Mouse (Mus musculus) cerebellum, adult 2 months (tissue): ENCODE data around the gene Ldb1. TPM values are rescaled to one million over a fixed set of nuclear protein-coding genes. Genes with fewer than 3 reads are reported as not detected.

Source experiments
- DNase-seq, 2 experiments: peaks; one replicate each; pipeline ENCODE4 v3.0.0; 2021
- H3K27ac ChIP-seq: fragments of 200-500 bp; 2 replicates; pipeline ENCODE4 v1.5.1; 2012; ENCODE audit warnings: low read length, control low read depth, inconsistent platforms; ENCODE audit not compliant: insufficient read depth
- H3K27me3 ChIP-seq: fragments of 200-500 bp; 2 replicates; pipeline ENCODE4 v1.6.1; 2012; ENCODE audit warnings: inconsistent platforms, mild to moderate bottlenecking, low read length, moderate library complexity; ENCODE audit not compliant: control insufficient read depth, insufficient read depth
- H3K4me1 ChIP-seq: fragments of 200-500 bp; 2 replicates; pipeline ENCODE4 v1.6.1; 2011; ENCODE audit warnings: low read length; ENCODE audit not compliant: control insufficient read depth, insufficient read depth
- H3K4me3 ChIP-seq: fragments of 200-500 bp; replicated peaks from 2 replicates; pipeline ENCODE3; 2011; ENCODE audit warnings: mild to moderate bottlenecking, low read depth, low read length, control low read depth; ENCODE audit not compliant: insufficient read depth
- CTCF ChIP-seq: fragments of 200-500 bp; IDR thresholded peaks from 2 replicates; pipeline ENCODE4 v1.5.1; 2011; ENCODE audit warnings: low read depth, mild to moderate bottlenecking, control low read depth, low read length, moderate library complexity, borderline replicate concordance; ENCODE audit not compliant: insufficient read depth
- POLR2A ChIP-seq: fragments of 200-500 bp; IDR thresholded peaks from 2 replicates; pipeline ENCODE4 v1.6.1; 2011; ENCODE audit warnings: low read length, control low read depth, borderline replicate concordance; ENCODE audit not compliant: insufficient read depth
- WGBS: fragments of 180-500 bp; shearing (Covaris S2); methylation state at CpG from one replicate; pipeline ENCODE4 v1.1.7; 2018; 5-methylcytosine and 5-hydroxymethylcytosine counted together
- polyA plus RNA-seq: library from polyadenylated mRNA; depleted of rRNA; stranded (reverse); fragments of >200 nt; gene quantifications from 2 replicates; pipeline ENCODE4 v1.2.3, GENCODE M21; 2012; rRNA removed

Gene Ldb1
- polyA plus RNA-seq, result 159 and 169 TPM in 2 replicates

DNA sequence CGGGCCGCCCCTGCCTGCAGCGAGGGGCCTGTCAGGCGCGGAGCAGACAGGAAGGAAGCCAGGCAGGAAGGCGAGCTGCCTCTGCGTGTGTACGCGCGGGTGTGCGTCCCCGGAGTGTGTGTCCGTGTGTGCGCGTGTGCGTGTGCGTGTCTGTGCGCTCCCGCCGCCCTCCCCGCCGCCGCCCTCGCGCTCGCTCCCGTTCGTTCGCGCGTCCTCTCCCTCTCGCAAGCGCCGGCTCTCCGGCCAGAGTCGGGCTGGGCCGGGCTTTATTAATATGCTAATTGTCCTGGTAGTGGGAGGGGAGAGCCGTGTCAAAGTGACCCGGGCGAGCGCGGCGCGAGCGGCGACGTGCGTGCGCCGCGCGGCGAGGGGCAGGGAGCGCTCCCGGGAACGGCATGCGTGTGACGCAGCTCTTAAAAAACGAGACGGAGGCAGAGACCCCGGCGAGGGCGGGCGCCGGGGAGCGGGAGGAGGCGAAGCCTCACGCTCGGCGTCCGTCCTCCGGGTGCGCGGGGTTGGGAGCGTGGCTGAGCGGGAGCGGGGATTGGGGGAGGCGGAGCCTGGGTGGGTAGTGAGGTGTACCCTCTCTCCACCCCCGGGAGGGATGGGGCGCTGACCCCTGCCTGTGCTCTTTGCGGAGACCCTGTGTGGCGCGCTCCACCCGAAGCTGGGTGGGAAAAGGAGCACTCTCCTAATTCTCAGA, at the start of gene Ldb1:
Gene Ldb1, minus strand, starts transcription at position 222 of the 703 bp plus-strand sequence.
- H3K4me3 ChIP-seq, result peak within 1 kb of the TSS; percentile 86
- H3K27me3 ChIP-seq, result no peaks in the 10 kb centered on the region
- WGBS, result under 1% methylated on average over 80 of the region's 84 CpGs
- H3K27ac ChIP-seq, result peak within 1 kb of the TSS; percentile 95
- peaks cover 15% of the 10 kb centered on the region; the same call in 1 of the 2 replicates for H3K4me1 ChIP-seq
- TF ChIP-seq CTCF (no peak), POLR2A (peak; percentile 61)
- DNase-seq, result peak; percentile 92 to 94

DNA sequence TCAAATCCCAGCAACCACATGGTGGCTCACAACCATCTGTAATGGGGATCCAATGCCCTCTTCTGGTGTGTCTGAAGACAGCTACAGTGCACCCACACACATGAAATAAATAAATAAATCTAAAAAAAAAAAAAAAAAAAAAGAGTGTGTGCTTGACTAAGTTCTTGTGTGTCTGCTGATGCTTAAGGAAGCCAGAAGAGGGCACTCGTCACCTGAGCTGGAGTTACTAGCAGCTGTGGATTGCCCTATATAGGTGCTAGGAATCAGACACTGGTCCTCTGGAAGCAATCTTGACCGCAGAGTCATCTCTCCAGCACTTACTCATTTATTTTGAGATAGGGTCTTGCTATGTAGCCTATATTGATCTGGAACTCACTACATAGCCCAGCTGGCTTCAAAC, 49.1 kb upstream of the Ldb1 start:
- Histone ChIP-seq H3K27ac (no peak overlapping the region), H3K4me1 (no peaks in the 10 kb centered on the region), H3K27me3 (no peaks in the 10 kb centered on the region), H3K4me3 (no peak overlapping the region)
- TF ChIP-seq POLR2A, result no peak
- no peak for TF ChIP-seq CTCF
- DNase-seq, result no peak
- 97% methylated on average over 2 of the region's 2 CpGs for WGBS

DNA sequence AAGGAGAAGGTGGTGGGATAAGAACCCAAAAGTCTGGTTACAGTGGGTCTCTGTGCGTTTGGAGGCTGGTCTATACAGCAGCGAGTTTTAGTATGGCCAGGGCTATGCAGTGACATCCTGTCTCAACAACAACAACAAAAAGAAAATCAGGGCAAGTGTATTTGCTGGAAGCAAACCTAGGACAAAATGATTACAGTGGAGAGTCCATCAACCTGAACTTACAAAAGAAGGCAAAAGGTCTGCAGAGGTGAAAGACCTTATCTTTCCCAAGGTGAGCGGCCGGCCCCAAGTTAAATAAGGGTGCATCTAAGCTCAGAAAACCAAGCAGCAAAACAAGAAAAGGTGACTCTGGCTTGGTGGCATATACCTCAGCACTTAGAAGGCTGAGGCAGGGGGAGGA, 46.6 kb upstream of the Ldb1 start:
- H3K27ac ChIP-seq, result no peak overlapping the region
- peaks cover 5% of the 10 kb centered on the region; the same call in 1 of the 2 replicates for H3K4me1 ChIP-seq
- TF ChIP-seq CTCF (no peak), POLR2A (no peak)
- H3K27me3 ChIP-seq, result no peaks in the 10 kb centered on the region
- DNase-seq, result no peak
- H3K4me3 ChIP-seq, result no peak overlapping the region
- whole genome bisulfite sequencing, result 93% methylated on average over 4 of the region's 4 CpGs

DNA sequence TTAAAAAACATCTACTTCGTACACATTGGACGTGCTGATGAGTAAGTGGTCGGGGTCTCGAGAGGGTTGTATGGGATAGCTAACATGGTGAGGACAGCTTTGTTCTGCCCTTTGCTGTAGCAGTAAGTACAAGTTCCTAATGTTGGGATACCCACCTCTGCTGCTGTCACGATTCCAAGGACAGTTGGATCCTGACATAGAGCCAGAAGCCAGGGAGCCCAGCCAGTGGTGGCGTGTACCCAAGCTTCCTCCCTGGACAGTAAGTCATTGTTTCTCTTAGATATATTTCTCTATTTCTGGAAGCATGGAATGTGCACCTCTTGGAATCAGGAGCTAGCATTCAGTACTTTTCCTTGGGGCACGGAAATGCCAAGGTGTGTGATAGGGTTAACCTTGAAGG, 42.9 kb upstream of the Ldb1 start:
- TF ChIP-seq CTCF, result no peak
- TF ChIP-seq POLR2A, result no peak
- Histone ChIP-seq H3K4me1 (peaks cover 5% of the 10 kb centered on the region; the same call in 1 of the 2 replicates), H3K27me3 (no peaks in the 10 kb centered on the region), H3K4me3 (no peak overlapping the region), H3K27ac (no peak overlapping the region)
- 27% methylated on average over 7 of the region's 7 CpGs for WGBS
- peak; percentile 34 to 42 for DNase-seq

DNA sequence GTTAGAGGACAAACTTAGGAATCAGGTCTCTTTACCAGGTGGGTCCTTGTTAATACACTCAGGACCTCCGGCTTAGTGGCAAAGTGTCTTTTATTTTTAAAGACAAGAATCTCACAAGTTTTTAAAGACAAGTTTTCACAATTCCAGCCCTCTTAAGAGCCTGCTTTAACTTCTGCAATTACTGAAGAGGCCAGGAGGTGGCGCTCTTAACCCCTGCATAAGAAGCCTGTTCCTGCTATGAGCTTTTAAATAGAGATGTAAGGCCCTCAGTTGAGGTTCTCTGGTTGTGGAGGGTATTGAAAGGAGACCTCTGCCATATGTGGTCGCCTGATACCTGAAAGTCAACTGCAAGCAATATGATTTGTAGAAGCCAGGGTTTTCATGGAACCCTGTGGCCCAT, 41.3 kb upstream of the Ldb1 start:
- no peak for TF ChIP-seq POLR2A
- TF ChIP-seq CTCF, result peak; percentile 51; the same call in 1 of the 2 replicates
- no peak overlapping the region for H3K27ac ChIP-seq
- 48% methylated on average over 3 of the region's 3 CpGs for WGBS
- DNase-seq, result peak; percentile 24 to 52
- no peak overlapping the region for H3K4me3 ChIP-seq
- H3K4me1 ChIP-seq, result peaks cover 5% of the 10 kb centered on the region; the same call in 1 of the 2 replicates
- no peaks in the 10 kb centered on the region for H3K27me3 ChIP-seq

DNA sequence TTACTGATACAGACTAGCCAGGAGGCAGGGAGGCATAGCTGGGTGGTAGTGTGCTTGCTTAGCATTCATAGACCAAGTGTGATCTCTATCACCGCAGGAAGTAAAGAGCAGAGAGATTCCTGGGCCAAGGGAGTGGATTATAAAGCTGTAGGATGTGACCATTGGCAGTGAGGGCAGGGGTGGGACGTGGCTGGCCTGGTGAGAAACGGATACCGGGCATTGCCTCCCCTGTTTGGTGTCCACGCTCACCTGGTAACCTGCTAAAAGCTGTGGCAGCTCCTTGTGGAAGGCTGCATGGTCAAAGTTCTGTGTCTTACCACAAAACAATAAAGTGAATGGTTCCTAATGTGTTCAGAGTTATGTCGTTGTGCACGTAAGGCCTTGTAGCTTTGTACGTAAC, 40.2 kb upstream of the Ldb1 start:
- DNase-seq, result no peak
- no peak for TF ChIP-seq POLR2A
- TF ChIP-seq CTCF, result no peak
- Histone ChIP-seq H3K27me3 (no peaks in the 10 kb centered on the region), H3K4me1 (peaks cover 5% of the 10 kb centered on the region; the same call in 1 of the 2 replicates), H3K4me3 (no peak overlapping the region), H3K27ac (no peak overlapping the region)
- WGBS, result 93% methylated on average over 8 of the region's 8 CpGs

DNA sequence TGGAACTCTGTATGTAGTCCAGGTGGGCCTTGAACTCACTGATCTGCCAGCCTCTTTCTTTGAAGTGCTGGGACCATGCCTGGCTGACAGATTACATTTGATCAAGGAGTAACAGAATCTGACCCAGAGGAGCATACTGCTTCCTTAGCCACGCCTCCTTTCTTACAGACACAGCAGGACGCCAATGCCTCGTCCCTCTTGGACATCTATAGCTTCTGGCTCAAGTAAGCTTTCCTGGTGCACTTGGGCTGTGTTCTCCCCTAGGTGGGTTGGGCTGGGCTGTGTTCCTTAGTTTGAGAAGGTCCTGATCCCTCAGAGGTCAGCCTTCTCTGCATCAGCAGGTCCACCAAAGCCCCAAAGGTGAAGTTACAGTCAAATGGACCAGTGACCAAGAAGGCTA, 33.5 kb upstream of the Ldb1 start:
- H3K4me3 ChIP-seq, result no peak overlapping the region
- TF ChIP-seq CTCF (no peak), POLR2A (no peak)
- WGBS, result 50% methylated on average over 3 of the region's 3 CpGs

More for the DNA sequence above, 33.5 kb upstream of the Ldb1 start:
- DNase-seq, result no peak
- Histone ChIP-seq H3K27ac (no peak overlapping the region), H3K27me3 (no peaks in the 10 kb centered on the region), H3K4me1 (no peaks in the 10 kb centered on the region)
